Mouse (Mus musculus) embryonic facial prominence, embryonic 12.5 days (tissue): ENCODE data around the gene Znhit6. TPM values are rescaled to one million over a fixed set of nuclear protein-coding genes. Genes with fewer than 3 reads are reported as not detected.

Source experiments
- ATAC-seq: fragments of 200-750 bp; cut with Nextera tagmentation; 2 replicates; pipeline ENCODE4 v1.8.0; 2017; ENCODE audit not compliant: insufficient number of reproducible peaks, insufficient read depth, low FRiP score, low TSS enrichment
- H3K27ac ChIP-seq: fragments of 300-500 bp; sonication (generic); 2 replicates; pipeline ENCODE4 v1.5.1; 2016; ENCODE audit warnings: mild to moderate bottlenecking
- H3K27me3 ChIP-seq: fragments of 300-500 bp; sonication (generic); 2 replicates; pipeline ENCODE4 v1.6.1; 2016; ENCODE audit warnings: mild to moderate bottlenecking, moderate library complexity
- H3K36me3 ChIP-seq: fragments of 300-500 bp; sonication (generic); 2 replicates; pipeline ENCODE4 v1.6.1; 2016; ENCODE audit warnings: mild to moderate bottlenecking
- H3K4me1 ChIP-seq: fragments of 300-500 bp; sonication (generic); 2 replicates; pipeline ENCODE4 v1.6.1; 2016
- H3K4me2 ChIP-seq: fragments of 300-500 bp; sonication (generic); replicated peaks from 2 replicates; pipeline ENCODE4 v1.6.1; 2016; ENCODE audit warnings: mild to moderate bottlenecking, moderate library complexity
- H3K4me3 ChIP-seq: fragments of 300-500 bp; sonication (generic); 2 replicates; pipeline ENCODE4 v1.5.1; 2016; ENCODE audit warnings: mild to moderate bottlenecking
- H3K9ac ChIP-seq: fragments of 300-500 bp; sonication (generic); 2 replicates; pipeline ENCODE4 v1.6.1; 2016; ENCODE audit warnings: mild to moderate bottlenecking, moderate library complexity
- H3K9me3 ChIP-seq: fragments of 300-500 bp; sonication (generic); 2 replicates; pipeline ENCODE4 v1.6.1; 2016; ENCODE audit warnings: mild to moderate bottlenecking, moderate library complexity
- WGBS: fragments of 180-500 bp; shearing (Covaris S2); methylation state at CpG from one replicate; pipeline ENCODE4 v1.1.7; 2016; 5-methylcytosine and 5-hydroxymethylcytosine counted together
- polyA plus RNA-seq: library from polyadenylated mRNA; unstranded; fragments of >200 nt; fragmentation: Nextera tagmentation; extraction: Ambion mirVana; gene quantifications from 2 replicates; pipeline ENCODE4 v1.2.1, GENCODE M21; 2016

The Znhit6 gene
- polyA plus RNA-seq, 1 experiment from 2014 or later = 53.1 TPM

DNA sequence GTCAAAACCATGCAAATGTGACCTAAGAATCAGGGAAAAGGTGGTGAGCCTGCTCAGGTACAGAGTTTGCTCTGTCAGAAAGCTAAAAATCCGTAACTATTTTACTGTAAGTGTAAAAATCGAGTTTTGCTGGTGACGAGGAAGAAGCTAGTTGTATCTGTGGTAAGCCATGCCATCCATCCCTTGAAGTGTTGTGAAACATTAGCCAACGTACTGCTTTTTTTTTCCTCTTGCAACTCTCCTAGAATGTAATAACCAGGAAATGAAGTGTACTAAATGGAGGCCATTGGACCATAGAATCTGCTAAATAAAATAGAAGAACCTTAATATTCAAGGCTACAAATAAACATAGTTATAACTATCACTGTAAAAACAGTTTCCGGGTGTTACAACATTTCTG lies 32.3 kb downstream of the Znhit6 start:
- Histone ChIP-seq H3K9ac (no peak overlapping the region), H3K4me1 (no peaks in the 10 kb centered on the region), H3K4me2 (no peak overlapping the region), H3K27ac (no peak overlapping the region), H3K36me3 (peaks cover 26% of the 10 kb centered on the region), H3K27me3 (no peaks in the 10 kb centered on the region), H3K9me3 (no peaks in the 10 kb centered on the region), H3K4me3 (no peak overlapping the region)
- WGBS = 92% methylated on average over 5 of the region's 5 CpGs
- no peak for ATAC-seq

DNA sequence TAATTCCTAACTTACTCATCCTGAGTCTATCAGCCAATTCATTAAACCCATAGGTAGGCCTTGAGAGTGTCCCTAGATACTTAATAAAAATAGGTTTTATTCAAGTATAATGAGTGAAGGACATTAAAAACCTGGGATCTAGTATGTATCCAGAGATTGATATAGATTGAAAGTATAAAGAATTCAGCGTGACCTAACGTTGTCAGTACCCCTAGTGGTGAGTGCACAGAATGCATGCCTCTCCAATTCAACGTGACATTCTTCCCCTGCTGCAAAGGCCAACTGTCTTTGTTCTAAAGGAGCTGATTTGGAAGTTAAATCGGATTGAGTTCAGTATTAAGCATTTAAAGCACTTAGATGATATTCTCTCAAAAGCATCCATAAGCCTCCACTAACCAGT lies 36.7 kb downstream of the Znhit6 start:
- WGBS = 24% methylated on average over 4 of the region's 4 CpGs
- ATAC-seq = no peak
- no peaks in the 10 kb centered on the region for H3K9me3 ChIP-seq
- no peak overlapping the region for H3K4me2 ChIP-seq
- no peak overlapping the region for H3K4me3 ChIP-seq
- H3K36me3 ChIP-seq = no peaks in the 10 kb centered on the region
- H3K4me1 ChIP-seq = peaks cover 18% of the 10 kb centered on the region
- no peaks in the 10 kb centered on the region for H3K27me3 ChIP-seq
- no peak overlapping the region for H3K9ac ChIP-seq
- H3K27ac ChIP-seq = no peak overlapping the region

DNA sequence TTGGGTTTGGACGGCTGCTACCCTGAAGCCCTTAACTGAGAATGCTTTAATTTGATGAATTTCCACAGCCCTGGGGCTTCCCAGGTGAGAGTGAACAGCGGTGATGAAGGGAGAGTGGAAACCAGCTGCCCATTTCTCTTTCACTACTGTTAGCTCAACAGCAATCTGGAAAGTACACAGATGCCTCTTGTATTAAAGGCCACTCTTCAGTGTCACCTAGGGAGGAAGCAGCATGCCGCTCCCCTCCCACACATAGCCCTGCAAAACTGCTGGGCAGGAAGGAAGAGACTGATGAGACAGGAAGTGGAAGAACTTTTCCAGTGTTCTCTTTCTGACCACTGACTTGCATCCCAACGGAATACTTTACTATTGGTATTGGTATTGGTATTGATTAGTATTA lies 37.2 kb downstream of the Znhit6 start:
- H3K4me1 ChIP-seq = peaks cover 18% of the 10 kb centered on the region
- H3K27ac ChIP-seq = no peak overlapping the region
- no peak overlapping the region for H3K4me2 ChIP-seq
- no peaks in the 10 kb centered on the region for H3K9me3 ChIP-seq
- no peak for ATAC-seq
- H3K4me3 ChIP-seq = no peak overlapping the region
- no peaks in the 10 kb centered on the region for H3K36me3 ChIP-seq
- WGBS = 76% methylated on average over 4 of the region's 4 CpGs
- no peak overlapping the region for H3K9ac ChIP-seq
- no peaks in the 10 kb centered on the region for H3K27me3 ChIP-seq

DNA sequence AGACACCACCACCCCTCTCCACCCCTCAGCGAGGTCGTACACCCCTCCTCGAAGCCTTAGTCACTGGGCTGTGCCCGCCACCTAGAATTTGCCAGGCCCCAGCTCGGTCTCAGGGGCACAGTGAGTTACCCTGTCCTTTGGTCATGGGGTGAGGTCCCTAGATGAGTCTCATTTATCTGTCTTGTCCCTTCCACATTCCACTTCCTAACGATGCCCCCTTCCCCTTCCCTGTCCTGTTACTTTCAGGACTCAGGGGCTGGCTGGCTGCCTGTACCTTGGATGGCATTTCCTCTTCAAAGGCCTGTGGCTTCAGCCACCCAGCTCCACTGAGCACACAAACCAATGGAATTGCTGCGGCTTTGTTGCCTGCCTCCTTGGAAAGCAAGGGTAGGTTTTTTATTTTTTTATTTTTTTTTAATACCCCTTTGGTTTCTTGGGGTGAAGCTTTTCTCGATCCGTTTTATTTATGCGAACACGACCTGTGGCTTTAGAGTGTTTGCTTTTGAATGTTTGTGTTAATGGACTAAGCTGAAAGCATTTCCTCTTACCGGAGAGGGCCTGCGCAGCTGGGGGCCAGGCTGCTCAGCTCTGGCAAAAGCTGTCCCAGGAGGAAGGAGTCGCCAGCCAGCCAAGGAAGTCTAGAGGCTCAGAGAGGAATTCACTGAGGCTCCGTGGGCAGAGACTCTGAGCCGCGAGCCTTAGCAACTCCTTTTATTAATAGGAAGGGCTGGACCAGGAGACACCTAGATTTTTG lies 38.5 kb downstream of the Znhit6 start:
- Histone ChIP-seq H3K4me3 (no peak overlapping the region), H3K4me1 (peaks cover 18% of the 10 kb centered on the region), H3K4me2 (peak overlapping the region; percentile 6; the same call in 1 of the 2 replicates), H3K36me3 (no peaks in the 10 kb centered on the region), H3K27me3 (no peaks in the 10 kb centered on the region), H3K9ac (no peak overlapping the region), H3K9me3 (no peaks in the 10 kb centered on the region), H3K27ac (peak overlapping the region; percentile 43)
- 18% methylated on average over 17 of the region's 17 CpGs for WGBS
- ATAC-seq = no peak

DNA sequence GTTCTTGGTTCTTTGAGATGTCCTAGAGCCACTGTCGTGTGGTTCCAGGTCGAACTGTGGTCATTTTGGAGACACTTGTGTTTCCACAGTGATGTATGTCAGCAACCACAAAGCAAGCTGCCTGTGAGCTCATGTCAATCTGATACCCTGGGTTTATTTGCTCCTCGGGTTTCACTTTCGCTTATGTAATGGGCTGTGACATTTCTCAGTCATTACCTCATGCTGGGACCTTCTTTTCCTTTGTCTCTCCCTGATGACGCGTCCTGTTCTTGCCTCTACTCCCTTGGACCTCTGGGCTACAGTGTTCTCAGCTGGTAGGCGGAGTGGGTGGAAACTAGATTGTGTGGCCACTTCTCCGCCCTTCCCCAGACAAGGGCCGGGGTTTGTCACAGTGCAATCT lies 42.3 kb downstream of the Znhit6 start:
- no peak for ATAC-seq
- H3K4me1 ChIP-seq = peaks cover 18% of the 10 kb centered on the region

DNA sequence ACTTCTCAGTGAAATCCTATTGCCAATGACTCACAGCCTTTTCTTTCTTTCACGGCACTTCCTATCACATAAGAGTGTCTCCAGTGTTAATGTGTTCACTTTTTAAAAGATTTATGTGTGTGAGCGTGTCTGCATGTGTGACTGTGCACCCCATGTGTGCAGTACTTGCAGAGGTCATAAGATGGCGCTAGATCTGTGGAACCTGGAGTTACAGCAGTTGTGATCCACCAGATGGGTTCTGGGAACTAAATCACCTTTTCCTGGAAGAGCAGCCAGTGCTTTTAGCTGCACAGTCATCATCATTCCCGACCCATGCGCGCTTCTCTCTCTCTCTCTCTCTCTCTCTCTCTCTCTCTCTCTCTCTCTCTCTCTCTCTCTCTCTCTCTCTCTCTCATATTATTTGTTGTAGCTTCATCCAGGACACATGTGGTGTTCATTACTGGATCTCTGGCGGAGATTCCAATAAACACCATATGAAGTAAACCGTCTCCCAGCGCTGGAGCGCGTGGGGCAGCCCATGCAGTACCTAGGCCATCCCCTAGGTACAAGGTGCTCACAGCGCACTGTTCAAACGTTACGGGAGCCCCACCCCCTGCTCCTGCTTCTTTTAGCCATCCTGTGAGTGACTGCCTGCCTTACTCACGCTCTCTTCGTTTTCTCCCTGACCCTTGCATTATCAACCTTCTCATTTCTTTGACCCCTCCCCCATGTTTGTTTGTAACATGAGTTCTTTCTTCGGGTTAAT lies 43.8 kb downstream of the Znhit6 start:
- WGBS = 76% methylated on average over 17 of the region's 17 CpGs
- Histone ChIP-seq H3K9ac (no peak overlapping the region), H3K9me3 (no peaks in the 10 kb centered on the region), H3K27ac (no peak overlapping the region), H3K4me3 (no peak overlapping the region), H3K36me3 (no peaks in the 10 kb centered on the region), H3K4me1 (peaks cover 8% of the 10 kb centered on the region), H3K4me2 (no peak overlapping the region), H3K27me3 (no peaks in the 10 kb centered on the region)
- no peak for ATAC-seq

More for the DNA sequence above, 42.3 kb downstream of the Znhit6 start:
- no peak overlapping the region for H3K9ac ChIP-seq
- no peaks in the 10 kb centered on the region for H3K27me3 ChIP-seq
- H3K4me2 ChIP-seq = no peak overlapping the region
- H3K27ac ChIP-seq = no peak overlapping the region
- WGBS = 72% methylated on average over 9 of the region's 9 CpGs
- no peaks in the 10 kb centered on the region for H3K9me3 ChIP-seq
- H3K4me3 ChIP-seq = no peak overlapping the region
- H3K36me3 ChIP-seq = no peaks in the 10 kb centered on the region

DNA sequence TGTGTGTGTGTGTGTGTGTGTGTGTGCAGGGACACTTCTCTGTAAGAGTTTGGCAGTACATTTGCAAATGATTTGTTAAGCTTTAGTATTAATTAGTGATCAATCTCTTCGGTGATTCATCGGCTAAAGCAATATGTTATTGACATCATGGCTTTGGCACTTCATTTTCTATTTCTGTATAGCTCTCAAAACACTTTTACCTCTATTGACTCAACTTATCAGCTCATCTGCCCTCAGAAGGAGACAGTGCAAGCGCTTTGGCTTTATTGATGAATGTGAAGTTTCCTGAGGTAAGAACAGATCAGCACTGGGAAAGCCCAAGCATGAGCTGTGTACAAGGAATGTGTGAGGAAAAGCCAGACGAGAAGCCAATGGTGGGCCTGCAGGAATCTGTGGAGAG lies 45.2 kb downstream of the Znhit6 start:
- Histone ChIP-seq H3K27me3 (no peaks in the 10 kb centered on the region), H3K9ac (no peak overlapping the region), H3K36me3 (no peaks in the 10 kb centered on the region), H3K4me1 (peaks cover 3% of the 10 kb centered on the region; the same call in 1 of the 2 replicates), H3K4me3 (no peak overlapping the region), H3K4me2 (no peak overlapping the region), H3K9me3 (no peaks in the 10 kb centered on the region), H3K27ac (no peak overlapping the region)
- no peak for ATAC-seq
- 90% methylated on average over 4 of the region's 4 CpGs for WGBS

DNA sequence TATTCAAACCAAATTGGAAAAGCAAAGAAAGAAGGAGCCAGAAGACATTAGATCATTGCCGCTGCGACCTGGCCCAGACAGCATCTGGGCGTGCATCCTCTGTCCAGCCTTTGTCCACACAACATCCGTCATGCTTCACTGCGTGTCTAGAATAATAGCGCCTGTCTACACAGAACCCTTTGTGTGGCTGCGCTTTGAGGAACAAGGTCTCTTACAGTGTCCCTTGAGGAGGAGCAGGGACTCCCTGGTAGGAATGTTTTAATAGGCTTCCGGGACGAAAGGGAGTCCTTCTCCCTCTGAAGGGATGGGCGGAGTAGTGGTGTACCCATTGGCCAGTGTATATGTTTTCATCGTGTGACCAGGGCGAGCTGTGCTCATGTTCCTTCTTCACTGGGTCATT lies 47.0 kb downstream of the Znhit6 start:
- Histone ChIP-seq H3K9ac (no peak overlapping the region), H3K4me2 (no peak overlapping the region), H3K9me3 (no peaks in the 10 kb centered on the region), H3K4me1 (peaks cover 3% of the 10 kb centered on the region; the same call in 1 of the 2 replicates), H3K36me3 (no peaks in the 10 kb centered on the region), H3K27me3 (no peaks in the 10 kb centered on the region), H3K4me3 (no peak overlapping the region), H3K27ac (no peak overlapping the region)
- 78% methylated on average over 12 of the region's 12 CpGs for WGBS
- ATAC-seq = no peak

DNA sequence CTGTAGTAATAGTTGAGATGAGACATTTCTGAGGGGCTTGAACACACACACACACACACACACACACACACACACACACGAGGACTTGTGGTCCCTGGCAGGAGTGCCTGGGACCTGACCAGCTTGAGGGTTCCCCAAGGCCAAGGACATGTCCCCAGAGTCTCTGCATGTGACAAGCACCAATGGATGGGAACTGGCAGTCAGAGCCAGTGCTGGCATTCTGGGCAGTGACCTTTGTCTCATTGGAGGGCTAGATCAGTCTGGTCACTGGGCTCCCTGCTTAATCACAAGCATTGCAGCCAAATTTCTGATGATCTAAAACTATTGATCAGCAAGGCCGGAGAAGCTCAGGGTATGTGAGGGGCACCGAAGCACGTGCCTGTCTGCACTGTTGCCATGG lies 48.8 kb downstream of the Znhit6 start:
- Histone ChIP-seq H3K4me3 (no peak overlapping the region), H3K27ac (no peak overlapping the region), H3K4me1 (peaks cover 7% of the 10 kb centered on the region; the same call in 1 of the 2 replicates), H3K9me3 (no peaks in the 10 kb centered on the region), H3K36me3 (no peaks in the 10 kb centered on the region), H3K9ac (no peak overlapping the region), H3K27me3 (no peaks in the 10 kb centered on the region), H3K4me2 (no peak overlapping the region)
- WGBS = 86% methylated on average over 4 of the region's 4 CpGs
- no peak for ATAC-seq

DNA sequence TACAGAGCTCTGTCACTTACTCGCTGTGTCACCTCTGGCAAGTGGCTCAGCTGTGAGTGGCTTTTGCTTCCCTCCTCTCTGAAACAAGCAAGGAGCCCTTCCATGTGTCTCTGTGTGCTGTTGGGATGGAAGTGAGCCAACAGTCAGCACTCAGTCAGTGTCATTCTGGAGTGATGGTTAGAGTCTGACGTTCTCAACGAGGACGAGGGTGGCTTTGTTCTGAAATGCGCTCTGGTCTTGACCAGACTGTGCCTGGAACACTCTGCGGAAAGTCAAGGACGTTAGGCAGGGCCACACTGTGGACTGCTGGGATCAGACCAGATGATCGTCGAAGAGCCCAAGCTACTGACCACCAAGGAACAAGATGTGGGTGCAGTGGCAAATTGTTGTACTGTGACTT lies 49.5 kb downstream of the Znhit6 start:
- Histone ChIP-seq H3K36me3 (no peaks in the 10 kb centered on the region), H3K27ac (no peak overlapping the region), H3K27me3 (no peaks in the 10 kb centered on the region), H3K9me3 (no peaks in the 10 kb centered on the region), H3K4me1 (peaks cover 7% of the 10 kb centered on the region; the same call in 1 of the 2 replicates), H3K4me3 (no peak overlapping the region), H3K4me2 (no peak overlapping the region), H3K9ac (no peak overlapping the region)
- no peak for ATAC-seq
- WGBS = 85% methylated on average over 9 of the region's 9 CpGs

DNA sequence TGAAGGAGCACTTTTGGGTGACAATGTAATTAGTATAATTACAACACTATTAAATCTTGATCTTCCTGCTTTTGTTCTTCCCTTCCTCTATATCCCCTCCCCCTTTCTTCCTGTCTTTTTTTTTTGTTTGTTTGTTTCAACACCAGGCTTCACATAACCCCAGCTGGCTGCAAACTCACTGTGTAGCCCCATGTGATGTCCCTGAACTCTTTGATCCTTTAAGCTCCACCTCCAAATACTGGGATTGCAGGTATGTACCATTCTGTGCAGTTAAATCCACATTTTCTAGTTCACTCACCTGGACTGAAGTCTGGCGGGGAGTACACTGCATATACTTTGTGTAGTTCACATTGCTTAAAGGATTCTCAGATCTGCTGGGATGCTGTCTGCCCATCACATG lies 50.1 kb downstream of the Znhit6 start:
- Histone ChIP-seq H3K4me1 (peaks cover 7% of the 10 kb centered on the region; the same call in 1 of the 2 replicates), H3K4me2 (no peak overlapping the region), H3K9ac (no peak overlapping the region), H3K36me3 (no peaks in the 10 kb centered on the region), H3K27ac (no peak overlapping the region), H3K4me3 (no peak overlapping the region), H3K27me3 (no peaks in the 10 kb centered on the region), H3K9me3 (no peaks in the 10 kb centered on the region)
- 86% methylated on average over 1 of the region's 1 CpGs for WGBS
- no peak for ATAC-seq

DNA sequence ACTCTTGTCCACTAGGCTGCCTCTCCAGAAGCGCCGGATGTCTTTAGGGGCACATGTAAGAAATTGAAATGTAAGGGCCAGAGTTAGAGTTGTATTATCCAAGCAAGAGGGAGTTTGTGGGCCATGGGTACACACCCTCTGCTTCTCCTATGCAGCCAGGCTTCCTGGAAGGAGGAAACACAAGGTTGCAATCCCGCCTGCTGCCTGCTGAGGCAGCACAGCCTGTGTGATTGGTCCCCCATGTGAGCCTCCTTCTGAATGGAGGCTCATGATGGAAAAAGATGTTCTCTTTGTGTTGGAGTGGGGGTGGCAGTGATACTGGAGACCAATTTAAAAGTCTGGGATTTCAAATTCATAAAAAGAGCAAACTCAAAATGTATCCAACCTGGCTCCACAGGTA lies 51.8 kb downstream of the Znhit6 start:
- Histone ChIP-seq H3K27me3 (no peaks in the 10 kb centered on the region), H3K27ac (no peak overlapping the region), H3K4me3 (no peak overlapping the region), H3K4me1 (peaks cover 12% of the 10 kb centered on the region; the same call in 1 of the 2 replicates), H3K4me2 (no peak overlapping the region), H3K9ac (no peak overlapping the region), H3K36me3 (no peaks in the 10 kb centered on the region), H3K9me3 (no peaks in the 10 kb centered on the region)
- ATAC-seq = no peak
- WGBS = 76% methylated on average over 3 of the region's 3 CpGs
